Comparison of ENCODE assay signal across 11 mouse cellular contexts in the genomic region with DNA sequence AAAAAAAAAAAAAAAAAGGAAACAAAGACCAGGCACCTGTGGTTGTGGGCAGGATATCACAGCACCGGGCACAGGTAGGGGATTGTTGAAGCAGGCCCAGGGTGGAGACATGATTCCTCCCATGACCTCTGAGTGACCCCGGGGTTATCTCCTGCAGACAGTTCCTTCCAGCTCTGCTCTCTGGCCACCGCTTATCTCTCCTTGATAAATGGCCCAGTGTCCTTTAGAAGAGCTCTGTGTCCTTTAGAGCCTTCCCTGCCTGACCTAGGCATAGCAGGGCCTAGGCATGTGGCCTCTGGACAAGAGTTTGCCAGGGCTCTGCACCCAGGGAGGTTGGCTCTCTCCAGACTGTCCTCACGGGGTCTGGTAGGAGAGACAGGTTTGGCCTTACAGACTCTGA. TPM values are rescaled to one million over a fixed set of nuclear protein-coding genes. Genes with fewer than 3 reads are reported as not detected.
DNase-seq lines count a peak whose midpoint lies in the region; ATAC-seq and TF ChIP-seq lines count a peak whose summit lies in the region.
"Had no signal": no experiment of that assay in that cellular context is flagged by ENCODE, and none has a peak within 500 bp of the region (broad histone marks: within the 10 kb centered on the region; RNA-seq: fewer than 3 reads in every experiment).

No protein-coding gene starts in this region.

- no peak overlapping the region for H3K9ac ChIP-seq in heart, embryonic 11.5 days (ENCODE audit: low read depth, low read length)

- H3K9me3 ChIP-seq in heart, embryonic 11.5 days (replicated peaks; ENCODE audit: control insufficient read depth, low read length) = no peaks in the 10 kb centered on the region

- no peak for TF ChIP-seq POLR2A in spleen, adult 2 months (IDR thresholded peaks at IDR 0.05; ENCODE audit: low read depth, low read length)

- H3K4me3 ChIP-seq in heart, embryonic 11.5 days (ENCODE audit: low read depth, low read length) = no peak overlapping the region
- H3K4me3 ChIP-seq in spleen, adult 2 months (ENCODE audit: extremely low read depth, insufficient read depth, insufficient read length) = no peak overlapping the region
- H3K4me3 ChIP-seq: layer of hippocampus, adult 2 months had no signal

- WGBS in heart, embryonic 11.5 days (ENCODE audit: insufficient replicate concordance) = 20% methylated on average over 4 of the region's 4 CpGs
- 68% methylated on average over 4 of the region's 4 CpGs for WGBS in spleen, adult 2 months

- DNase-seq in heart, adult 11 months = no peak
- DNase-seq in spleen, adult 2 months (ENCODE audit: low read depth in 1 of 2, low spot score in 2 of 2) = no peak
- DNase-seq in spleen, postnatal 14 days (ENCODE audit: low spot score in 2 of 2) = no peak
- peak; percentile 81 for DNase-seq in yolk sac, embryonic 10.5 days (ENCODE audit: low spot score)
- DNase-seq in gastrocnemius, adult 18-20 months (ENCODE audit: low spot score) = no peak
- DNase-seq: cerebellum, postnatal 10 days; lung, adult 18-20 months; midbrain, embryonic 14.5 days had no signal

- H3K4me2 ChIP-seq in heart, embryonic 11.5 days = 0 out of 2 replicates have a peak overlapping the region, but pooled peaks have one; percentile 9

- TF ChIP-seq CTCF in spleen, adult 2 months (IDR thresholded peaks at IDR 0.05; ENCODE audit: extremely low read depth, insufficient read depth, insufficient read length, insufficient replicate concordance) = no peak

- H3K27ac ChIP-seq in heart, embryonic 11.5 days (ENCODE audit: low read depth, low read length) = peak overlapping the region; percentile 73
- H3K27ac ChIP-seq in spleen, adult 2 months (ENCODE audit: insufficient read depth, low read length) = peak overlapping the region; percentile 22; the same call in 1 of the 2 replicates
- H3K27ac ChIP-seq: layer of hippocampus, adult 2 months had no signal

- no peaks in the 10 kb centered on the region for H3K27me3 ChIP-seq in heart, embryonic 11.5 days (ENCODE audit: control insufficient read depth, insufficient read depth, low read length)
- H3K27me3 ChIP-seq in spleen, adult 2 months (ENCODE audit: control insufficient read depth, insufficient read depth, low read length) = no peaks in the 10 kb centered on the region

- no peaks in the 10 kb centered on the region for H3K36me3 ChIP-seq in heart, embryonic 11.5 days (ENCODE audit: control insufficient read depth, insufficient read depth, low read length)
- no peaks in the 10 kb centered on the region for H3K36me3 ChIP-seq in spleen, adult 2 months (ENCODE audit: control insufficient read depth, insufficient read depth, low read length)

- peak; percentile 41; the same call in 1 of the 2 replicates for ATAC-seq in heart, embryonic 11.5 days (replicated peaks; ENCODE audit: insufficient number of reproducible peaks, low FRiP score, low TSS enrichment)
- peak; percentile 44 for ATAC-seq in erythroid progenitor cell, adult 5-6 weeks (replicated peaks; ENCODE audit: low FRiP score, poor library complexity, severe bottlenecking)

- peaks cover 41% of the 10 kb centered on the region for H3K4me1 ChIP-seq in heart, embryonic 11.5 days (ENCODE audit: control insufficient read depth, insufficient read depth, low read length)
- peaks cover 6% of the 10 kb centered on the region; the same call in 1 of the 2 replicates for H3K4me1 ChIP-seq in spleen, adult 2 months (ENCODE audit: control insufficient read depth, insufficient read depth, insufficient read length)

RNA-seq across cellular contexts. Expression of a gene that starts 29.3 kb away (rescaled TPM):
- polyA plus RNA-seq in heart, embryonic 11.5 days (2014; fragmentation: Nextera tagmentation; extraction: Ambion mirVana) = 19.8 and 22.0 TPM in 2 replicates
- polyA plus RNA-seq in spleen, adult 2 months (2012; rRNA removed) = 73.1 and 93.2 TPM in 2 replicates
- total RNA-seq in erythroid progenitor cell, adult 5-6 weeks (2015; ENCODE audit: low replicate concordance) = 13.3 and 19.3 TPM in 2 replicates
- total RNA-seq in erythroid progenitor cell, adult 5-6 weeks (2017; ENCODE audit: low replicate concordance) = 2.7 and 3.9 TPM in 2 replicates
- 10 to 100 TPM; 15.3 to 27.6 TPM for total RNA-seq in gastrocnemius, adult 18-20 months (2021)

RNA-seq across cellular contexts. Expression of a gene that starts 31.5 kb away (rescaled TPM):
- 695 and 851 TPM in 2 replicates for polyA plus RNA-seq in heart, embryonic 11.5 days (2014; fragmentation: Nextera tagmentation; extraction: Ambion mirVana)
- 365 and 397 TPM in 2 replicates for polyA plus RNA-seq in spleen, adult 2 months (2012; rRNA removed)
- total RNA-seq in erythroid progenitor cell, adult 5-6 weeks (2015; ENCODE audit: low replicate concordance) = 733 and 902 TPM in 2 replicates
- total RNA-seq in erythroid progenitor cell, adult 5-6 weeks (2017; ENCODE audit: low replicate concordance) = 361 and 381 TPM in 2 replicates
- total RNA-seq in gastrocnemius, adult 18-20 months (2021) = 100 to 1,000 TPM; 280 to 298 TPM

RNA-seq across cellular contexts. Expression of a gene that starts 40.4 kb away (rescaled TPM):
- 23.2 and 27.7 TPM in 2 replicates for polyA plus RNA-seq in heart, embryonic 11.5 days (2014; fragmentation: Nextera tagmentation; extraction: Ambion mirVana)
- 7.7 and 9.2 TPM in 2 replicates for polyA plus RNA-seq in spleen, adult 2 months (2012; rRNA removed)
- total RNA-seq in erythroid progenitor cell, adult 5-6 weeks (2015; ENCODE audit: low replicate concordance) = 2.9 TPM in 1 of 2 replicates, not detected in the other
- 0.30 and 0.39 TPM in 2 replicates for total RNA-seq in erythroid progenitor cell, adult 5-6 weeks (2017; ENCODE audit: low replicate concordance)
- 10 to 100 TPM; 10.0 to 13.0 TPM for total RNA-seq in gastrocnemius, adult 18-20 months (2021)

RNA-seq across cellular contexts. Expression of a gene that starts 49.5 kb away (rescaled TPM):
- polyA plus RNA-seq in heart, embryonic 11.5 days (2014; fragmentation: Nextera tagmentation; extraction: Ambion mirVana) = 4.7 and 5.0 TPM in 2 replicates
- 14.6 and 16.7 TPM in 2 replicates for polyA plus RNA-seq in spleen, adult 2 months (2012; rRNA removed)
- total RNA-seq in erythroid progenitor cell, adult 5-6 weeks (2015; ENCODE audit: low replicate concordance) = 1.3 TPM in 1 of 2 replicates, not detected in the other
- total RNA-seq in erythroid progenitor cell, adult 5-6 weeks (2017; ENCODE audit: low replicate concordance) = 0.91 TPM in 1 of 2 replicates, not detected in the other
- 1 to 10 TPM; 4.0 to 4.1 TPM for total RNA-seq in gastrocnemius, adult 18-20 months (2021)

RNA-seq across cellular contexts. Expression of a gene that starts 49.7 kb away (rescaled TPM):
- 41.2 and 41.9 TPM in 2 replicates for polyA plus RNA-seq in heart, embryonic 11.5 days (2014; fragmentation: Nextera tagmentation; extraction: Ambion mirVana)
- polyA plus RNA-seq in spleen, adult 2 months (2012; rRNA removed) = 11.5 and 12.7 TPM in 2 replicates
- total RNA-seq in erythroid progenitor cell, adult 5-6 weeks (2015; ENCODE audit: low replicate concordance) = 3.2 and 3.4 TPM in 2 replicates
- 0.77 and 2.0 TPM in 2 replicates for total RNA-seq in erythroid progenitor cell, adult 5-6 weeks (2017; ENCODE audit: low replicate concordance)
- total RNA-seq in gastrocnemius, adult 18-20 months (2021) = 10 to 100 TPM; 16.9 to 17.0 TPM
